Mouse (Mus musculus): ENCODE data around the gene Plekha8. TPM values are rescaled to one million over a fixed set of nuclear protein-coding genes. Genes with fewer than 3 reads are reported as not detected.

Gene Plekha8
- polyA plus RNA-seq, 1 experiment, result 4.9 TPM

GRCm38 (mm10) chr6:54691368-54692116, 96.6 kb downstream of the Plekha8 start:
- Histone ChIP-seq H3K4me3 (ENCODE audit: insufficient read depth, low read length) (no peak overlapping the region), H3K27ac (ENCODE audit: insufficient read depth, low read depth, low read length) (no peak overlapping the region), H3K4me1 (ENCODE audit: control insufficient read depth, insufficient read depth, low read length) (no peaks in the 10 kb centered on the region)
- TF ChIP-seq CTCF (IDR thresholded peaks at IDR 0.05; ENCODE audit: low read depth, low read length), result no peak
- no peak for TF ChIP-seq POLR2A (IDR thresholded peaks at IDR 0.05; ENCODE audit: borderline replicate concordance, low read depth, low read length)

- Histone ChIP-seq H3K4me3 (ENCODE audit: insufficient read depth, low read length) (no peak overlapping the region), H3K4me1 (ENCODE audit: control insufficient read depth, insufficient read depth, low read length) (no peaks in the 10 kb centered on the region), H3K27ac (ENCODE audit: insufficient read depth, low read depth, low read length) (no peak overlapping the region)
- TF ChIP-seq CTCF (IDR thresholded peaks at IDR 0.05; ENCODE audit: low read depth, low read length) (no peak), POLR2A (IDR thresholded peaks at IDR 0.05; ENCODE audit: borderline replicate concordance, low read depth, low read length) (no peak)
These were observed 97.3 kb downstream of the Plekha8 start for GRCm38 (mm10) chr6:54692201-54692600.

- Histone ChIP-seq H3K27ac (ENCODE audit: insufficient read depth, low read depth, low read length) (no peak overlapping the region), H3K4me1 (ENCODE audit: control insufficient read depth, insufficient read depth, low read length) (no peaks in the 10 kb centered on the region), H3K4me3 (ENCODE audit: insufficient read depth, low read length) (no peak overlapping the region)
- TF ChIP-seq POLR2A (IDR thresholded peaks at IDR 0.05; ENCODE audit: borderline replicate concordance, low read depth, low read length) (no peak), CTCF (IDR thresholded peaks at IDR 0.05; ENCODE audit: low read depth, low read length) (no peak)
These were observed 98.4 kb downstream of the Plekha8 start for GRCm38 (mm10) chr6:54693286-54693685.

Other genes starting within 250 kb of the Plekha8 start
- gene Wipf3, start 165.5 kb upstream of the Plekha8 start, polyA plus RNA-seq (2012; ENCODE audit: insufficient read depth, insufficient read length, missing spikeins), result not detected in 2 replicates
- gene Scrn1, start 28.6 kb upstream of the Plekha8 start, polyA plus RNA-seq (2012; ENCODE audit: insufficient read depth, insufficient read length, missing spikeins), result not detected in 2 replicates
- gene Fkbp14, start 2.2 kb downstream of the Plekha8 start, polyA plus RNA-seq (2012; ENCODE audit: insufficient read depth, insufficient read length, missing spikeins), result 0.72 and 1.5 TPM in 2 replicates
- 10.2 and 11.3 TPM in 2 replicates for gene Mturn, start 86.5 kb downstream of the Plekha8 start, polyA plus RNA-seq (2012; ENCODE audit: insufficient read depth, insufficient read length, missing spikeins)
- gene Znrf2, start 221.8 kb downstream of the Plekha8 start, polyA plus RNA-seq (2012; ENCODE audit: insufficient read depth, insufficient read length, missing spikeins), result 104 and 108 TPM in 2 replicates